In genomic region chr6:140890060-140890459, GRCm38 (mm10) we compare ENCODE assay signal across 14 mouse cellular contexts.
A peak's percentile ranks its signal among the peaks of the same experiment; 100 is the strongest.
DNase-seq lines count a peak whose midpoint lies in the region.
"Had no signal": no experiment of that assay in that cellular context is flagged by ENCODE, and none has a peak within 500 bp of the region (broad histone marks: within the 10 kb centered on the region; RNA-seq: fewer than 3 reads in every experiment).

No protein-coding gene starts in this region.

- DNase-seq in cerebellum, postnatal 10 days: peak; percentile 50 to 59
- no peak for DNase-seq in cerebellum, postnatal 36 days
- DNase-seq in heart, adult 11 months: peak; percentile 70
- no peak for DNase-seq in heart, postnatal 10 days
- peak; percentile 36 for DNase-seq in left cerebral cortex, postnatal 4 days
- DNase-seq in left cerebral cortex, adult 8-10 months (ENCODE audit: low spot score in 2 of 2): no peak
- no peak for DNase-seq in spleen, adult 12 weeks (ENCODE audit: low spot score)
- DNase-seq: adrenal gland, adult 8-10 months; adrenal gland, postnatal 36 days; B cell, adult 2 months; cerebellum, adult 11-12 months; cerebellum, adult 9-10 months; gastrocnemius, postnatal 10 days; heart, adult 2 months had no signal

- intact Hi-C loops in heart, postnatal 10 days (cut with DNase I): no loop called here
- intact Hi-C loops in left cerebral cortex, postnatal 4 days (cut with DNase I): no loop called here

Comparison
In these comparisons a context has a peak if more than half of its experiments do, and no peak if none do; other contexts are left out.
1. DNase-seq: peak in cerebellum, postnatal 10 days (2 of 2), heart, adult 11 months (single experiment) and left cerebral cortex, postnatal 4 days (single experiment); none in cerebellum, postnatal 36 days (0 of 2), heart, postnatal 10 days (0 of 2), left cerebral cortex, adult 8-10 months (0 of 2) and spleen, adult 12 weeks (single experiment).